19 mouse cellular contexts compared by ENCODE assay signal in the genomic region with DNA sequence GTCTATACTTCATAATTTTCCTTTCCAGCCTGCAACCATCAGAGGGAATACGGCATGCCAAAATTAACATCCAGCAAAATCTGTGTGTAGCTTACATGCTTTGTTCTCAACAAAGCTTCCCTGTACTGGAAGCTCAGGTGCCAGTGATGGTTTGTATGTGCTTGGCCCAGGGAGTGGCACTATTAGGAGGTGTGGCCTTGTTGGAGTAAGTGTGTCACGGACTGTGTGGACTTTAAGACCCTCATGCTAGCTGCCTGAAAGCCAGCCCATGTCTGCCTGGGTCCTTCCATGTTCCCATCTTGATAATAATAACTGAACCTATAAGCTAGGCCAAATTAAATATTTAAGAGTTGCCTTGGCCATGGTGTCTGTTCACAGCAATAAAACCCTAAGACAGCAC.
"Had no signal": no experiment of that assay in that cellular context is flagged by ENCODE, and none has a peak within 500 bp of the region (broad histone marks: within the 10 kb centered on the region; RNA-seq: fewer than 3 reads in every experiment).

No protein-coding gene starts in this region.

- H3K27ac ChIP-seq: lung, embryonic 15.5 days; macrophage; midbrain, embryonic 12.5 days; neural tube, embryonic 13.5 days; neural tube, embryonic 15.5 days had no signal

- H3K4me2 ChIP-seq: lung, embryonic 15.5 days; midbrain, embryonic 12.5 days; neural tube, embryonic 13.5 days; neural tube, embryonic 15.5 days had no signal

- H3K9me3 ChIP-seq: lung, embryonic 15.5 days; megakaryocyte, embryonic 14.5 days; midbrain, embryonic 12.5 days; neural tube, embryonic 13.5 days; neural tube, embryonic 15.5 days had no signal

- H3K4me3 ChIP-seq: lung, embryonic 15.5 days; megakaryocyte, embryonic 14.5 days; midbrain, embryonic 12.5 days; myocyte; neural tube, embryonic 13.5 days; neural tube, embryonic 15.5 days had no signal

- H3K9ac ChIP-seq: liver, postnatal 0 days; lung, embryonic 15.5 days; midbrain, embryonic 12.5 days; neural tube, embryonic 13.5 days; neural tube, embryonic 15.5 days had no signal

- H3K4me1 ChIP-seq: lung, embryonic 15.5 days; midbrain, embryonic 12.5 days; neural tube, embryonic 13.5 days; neural tube, embryonic 15.5 days had no signal

- DNase-seq: liver, postnatal 0 days; lung, adult 2 months; lung, postnatal 14 days; lung, postnatal 36 days; right cerebral cortex, adult 18-20 months; right cerebral cortex, postnatal 25 days; right cerebral cortex, postnatal 4 days; spleen, adult 18-20 months; thymus, adult 18-20 months; thymus, postnatal 36 days had no signal

- ATAC-seq: liver, postnatal 0 days; lung, postnatal 0 days; midbrain, embryonic 16.5 days had no signal

- H3K27me3 ChIP-seq: lung, embryonic 15.5 days; megakaryocyte, embryonic 14.5 days; midbrain, embryonic 12.5 days; neural tube, embryonic 13.5 days; neural tube, embryonic 15.5 days had no signal
